Mouse (Mus musculus) kidney, adult 9 months (tissue): ENCODE data around the gene Amigo3.
A peak's percentile ranks its signal among the peaks of the same experiment; 100 is the strongest.

Source experiments
- DNase-seq: peaks from one replicate; pipeline ENCODE4 v3.0.0; 2022

Gene Amigo3

GRCm38 (mm10) chr9:108090611-108091120 lies 37.7 kb downstream of the Amigo3 start:
- DNase-seq = peak; percentile 90

- no peak for DNase-seq
Measured at GRCm38 (mm10) chr9:108093586-108093985, 40.6 kb downstream of the Amigo3 start.

DNA sequence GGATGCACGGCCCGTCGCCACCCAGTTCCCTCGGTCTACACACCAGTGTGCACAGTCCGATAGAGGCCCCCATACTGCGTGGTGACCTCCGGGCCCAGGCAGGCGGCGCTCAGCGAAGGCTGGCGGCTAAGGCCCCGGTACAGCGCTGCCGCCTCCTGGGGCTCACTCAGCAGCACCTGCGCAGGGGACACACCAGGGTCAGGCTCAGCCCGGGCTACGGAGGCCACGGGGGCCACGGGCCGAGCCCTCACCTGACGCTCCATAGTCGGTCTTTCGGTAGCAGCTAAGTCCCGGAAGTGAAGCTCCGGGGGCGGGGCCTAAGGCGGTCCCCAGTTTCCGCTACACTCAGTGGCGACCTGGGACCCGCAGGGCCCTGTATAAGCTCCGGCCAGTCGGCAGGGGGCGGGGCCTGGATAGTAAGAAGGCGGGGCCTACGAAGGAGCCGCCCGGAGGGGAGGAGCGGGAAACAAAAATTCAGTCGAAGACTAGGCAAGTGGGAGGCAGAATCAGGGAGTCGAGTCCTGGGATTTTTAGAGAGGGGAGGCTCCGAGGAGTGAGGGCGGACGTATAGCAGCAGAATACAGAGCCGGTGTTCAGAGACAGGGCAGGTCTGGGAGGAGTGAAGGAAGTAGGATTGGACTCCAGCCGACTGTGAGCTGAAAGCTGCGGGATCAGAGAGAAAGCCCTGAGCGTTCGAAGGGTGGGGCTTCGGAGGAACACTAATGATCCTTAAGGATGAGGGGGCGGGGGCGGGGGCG lies 41.4 kb downstream of the Amigo3 start, which contains the start of gene Apeh:
TSS of gene Apeh (minus strand) at position 423 of the 758 bp plus-strand sequence.
- peak; percentile 98 for DNase-seq

DNA sequence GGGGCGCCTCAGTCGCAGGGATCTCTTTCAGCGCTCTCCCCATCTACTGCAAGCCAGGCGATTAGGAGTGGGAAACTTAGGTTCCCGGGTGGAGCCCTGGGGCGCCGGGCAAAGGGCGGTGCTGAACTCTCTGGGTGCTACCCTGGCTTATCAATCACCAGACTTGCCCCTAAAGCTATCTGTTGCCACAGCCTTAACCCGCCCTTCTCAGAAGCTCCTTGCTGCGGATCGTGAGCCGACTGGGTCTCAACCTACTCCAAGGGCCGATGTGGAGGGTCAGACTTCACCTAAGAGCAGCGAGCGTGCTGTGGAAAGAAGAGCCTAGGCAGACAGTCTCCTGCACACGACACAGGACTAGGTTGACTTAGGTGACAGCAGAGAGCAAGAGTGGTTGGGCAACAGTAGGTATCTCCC lies 42.0 kb downstream of the Amigo3 start:
- DNase-seq = peak; percentile 59

DNA sequence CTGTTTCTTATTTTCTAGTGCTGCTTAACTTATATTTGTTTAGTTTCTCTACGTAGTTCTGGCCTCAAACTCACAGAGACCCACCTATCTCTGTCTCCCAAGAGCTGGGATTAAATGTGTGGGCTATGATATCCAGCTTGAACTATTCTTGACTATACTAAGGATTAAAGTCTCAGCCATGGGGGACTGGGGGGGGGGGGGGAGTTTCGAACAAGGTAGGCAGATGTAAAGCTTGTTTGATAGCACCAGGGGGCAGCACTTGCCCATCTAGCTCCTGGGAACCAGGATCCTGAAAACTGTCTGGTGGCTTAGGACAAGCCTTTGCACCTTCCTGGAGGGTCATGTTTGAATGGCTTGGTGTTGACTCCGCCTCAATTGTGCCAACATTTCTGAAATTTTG lies 42.6 kb downstream of the Amigo3 start:
- peak; percentile 80 for DNase-seq

- DNase-seq = no peak
Measured at GRCm38 (mm10) chr9:108095949-108096712, 43.2 kb downstream of the Amigo3 start.

DNA sequence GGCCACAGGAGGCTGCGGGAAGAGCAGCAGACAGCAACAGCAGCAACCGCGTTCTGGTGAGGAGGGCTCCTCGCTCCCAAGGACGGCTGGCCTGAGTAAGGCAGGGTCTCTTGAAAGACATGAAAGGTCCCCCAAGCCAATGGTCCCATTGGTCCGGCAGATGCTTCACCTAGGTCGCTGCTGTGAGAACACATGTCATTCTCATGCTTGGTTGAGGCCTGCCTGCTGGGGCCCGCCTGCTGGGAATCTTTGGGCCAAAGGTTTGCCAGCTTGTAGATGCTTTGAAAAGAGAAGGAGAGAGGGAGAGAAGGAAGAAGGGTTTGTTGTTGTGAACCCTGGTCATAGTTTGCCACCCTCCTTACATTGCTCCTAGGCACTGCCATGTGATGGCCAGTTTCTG lies 46.7 kb downstream of the Amigo3 start:
- no peak for DNase-seq

DNA sequence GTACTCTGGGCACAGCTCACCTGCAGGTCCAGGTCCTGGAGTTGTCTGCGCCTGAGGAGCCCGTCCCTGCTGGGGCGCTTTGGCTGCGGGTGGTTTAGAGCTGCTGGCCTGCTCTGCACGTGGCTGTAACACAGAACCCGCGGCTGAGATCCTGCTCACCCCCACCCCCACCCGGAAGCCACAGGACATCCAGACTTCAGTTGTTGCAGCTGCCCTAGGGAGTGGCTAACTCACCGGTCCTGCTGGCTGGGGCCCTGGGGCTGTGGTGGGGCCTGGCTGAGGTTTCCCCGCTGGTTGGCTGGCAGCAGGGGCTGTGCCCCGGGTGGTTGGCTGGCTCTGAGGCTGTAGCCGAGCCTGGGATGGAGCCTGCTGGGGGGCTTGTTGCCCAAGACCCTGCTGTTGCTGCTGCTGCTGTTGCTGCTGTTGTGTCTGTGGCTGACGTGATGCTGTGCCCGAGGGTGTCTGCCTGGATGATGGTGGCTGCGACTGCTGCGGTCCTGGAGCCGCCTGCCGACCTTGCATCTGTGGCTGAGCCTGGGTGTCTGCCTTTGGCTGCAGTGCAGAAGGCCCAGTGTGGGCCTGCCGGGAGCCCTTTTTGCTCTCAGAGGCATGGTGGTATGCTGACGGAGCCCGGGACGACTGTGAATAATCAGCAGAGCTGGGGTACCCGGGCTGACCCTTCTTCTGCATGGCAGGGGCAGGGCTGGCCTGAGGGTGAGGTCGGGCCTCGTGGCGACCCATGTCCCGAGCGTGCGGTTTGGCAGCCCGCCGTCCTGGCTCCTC lies 52.0 kb downstream of the Amigo3 start:
- DNase-seq = no peak
